Mouse (Mus musculus) bone marrow macrophage, adult 2 months (primary cell): ENCODE measurements at regions not wholly inside any gene's neighbourhood (a gene's known extent, or its start where the extent isn't known, plus 50 kb on each side); places are given as distances from the start of the nearest gene placed in this dataset.

ENCODE experiments used
- CTCF ChIP-seq: IDR thresholded peaks from 2 replicates; pipeline ENCODE4 v1.5.1; 2012; ENCODE audit warnings: low read depth, mild to moderate bottlenecking, low read length, moderate library complexity
- POLR2A ChIP-seq: IDR thresholded peaks from 2 replicates; pipeline ENCODE4 v1.6.1; 2012; ENCODE audit warnings: mild to moderate bottlenecking, low read depth, low read length, borderline replicate concordance

DNA sequence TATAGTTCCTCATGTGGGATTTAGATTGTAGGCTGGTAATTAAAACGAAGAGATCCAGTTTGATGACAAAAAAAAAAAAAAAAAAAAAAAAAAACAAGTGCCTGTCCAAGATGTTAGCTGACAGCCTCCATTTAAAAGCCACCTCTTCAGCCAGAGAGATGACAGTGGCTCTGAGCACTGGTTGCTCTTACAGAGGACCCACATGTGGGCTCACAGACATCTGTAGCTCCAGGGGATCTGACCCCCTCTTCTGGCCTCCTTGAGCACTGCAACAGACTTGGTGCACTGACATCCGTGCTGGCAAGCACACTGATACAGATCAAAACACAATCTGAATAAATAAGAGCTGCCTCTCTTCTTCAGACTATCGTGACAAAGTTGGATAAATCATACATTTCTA is 149.6 kb downstream of the B3glct start:
- TF ChIP-seq CTCF, result no peak
- TF ChIP-seq POLR2A, result no peak
